Mouse (Mus musculus): Measurements from ENCODE around the gene Amotl1.
A peak's percentile ranks its signal among the peaks of the same experiment; 100 is the strongest.
"Not testable (repeated sequence)": the region's sequence is repeated elsewhere in the genome, so short reads cannot be mapped to it uniquely, and the experiment has no call there.

Gene Amotl1

GRCm38 (mm10) chr9:14604363-14604762 is 40.5 kb downstream of the Amotl1 start:
- DNase-seq (ENCODE audit: low spot score in 2 of 2): no peak

- DNase-seq (ENCODE audit: low spot score in 2 of 2): no peak
Measured at GRCm38 (mm10) chr9:14603475-14603874, 41.4 kb downstream of the Amotl1 start.

GRCm38 (mm10) chr9:14599799-14600198 is 45.1 kb downstream of the Amotl1 start:
- no peak for DNase-seq (ENCODE audit: low spot score in 2 of 2)

- DNase-seq (ENCODE audit: low spot score in 2 of 2): no peak
Measured at GRCm38 (mm10) chr9:14598157-14598556, 46.7 kb downstream of the Amotl1 start.

GRCm38 (mm10) chr9:14597429-14597828 is 47.4 kb downstream of the Amotl1 start:
- no peak for DNase-seq (ENCODE audit: low spot score in 2 of 2)

GRCm38 (mm10) chr9:14596858-14597257 is 48.0 kb downstream of the Amotl1 start:
- DNase-seq (ENCODE audit: low spot score in 2 of 2): no peak

GRCm38 (mm10) chr9:14596427-14596826 is 48.4 kb downstream of the Amotl1 start:
- DNase-seq (ENCODE audit: low spot score in 2 of 2): peak; percentile 66 to 71

- DNase-seq (ENCODE audit: low spot score in 2 of 2): no peak
Measured at GRCm38 (mm10) chr9:14595893-14596292, 49.0 kb downstream of the Amotl1 start.

- DNase-seq (ENCODE audit: low spot score in 2 of 2): no peak
Measured at GRCm38 (mm10) chr9:14593880-14594279, 51.0 kb downstream of the Amotl1 start.

GRCm38 (mm10) chr9:14590666-14591065 is 54.2 kb downstream of the Amotl1 start:
- DNase-seq (ENCODE audit: low spot score in 2 of 2): no peak

- no peak for DNase-seq (ENCODE audit: low spot score in 2 of 2)
Measured at GRCm38 (mm10) chr9:14588690-14589089, 56.2 kb downstream of the Amotl1 start.

- DNase-seq (ENCODE audit: low spot score in 2 of 2): no peak
Measured at GRCm38 (mm10) chr9:14585702-14586101, 59.2 kb downstream of the Amotl1 start.

GRCm38 (mm10) chr9:14578960-14579359 is 65.9 kb downstream of the Amotl1 start:
- no peak for DNase-seq (ENCODE audit: low spot score in 2 of 2)

- not testable (repeated sequence) for DNase-seq (ENCODE audit: low spot score in 2 of 2)
Measured at GRCm38 (mm10) chr9:14576359-14576758, 68.5 kb downstream of the Amotl1 start.

- no peak for DNase-seq (ENCODE audit: low spot score in 2 of 2)
Measured at GRCm38 (mm10) chr9:14574760-14575399, 70.0 kb downstream of the Amotl1 start.

- no peak for DNase-seq (ENCODE audit: low spot score in 2 of 2)
Measured at GRCm38 (mm10) chr9:14569175-14569975, 75.5 kb downstream of the Amotl1 start.

- no peak for DNase-seq (ENCODE audit: low spot score in 2 of 2)
Measured at GRCm38 (mm10) chr9:14568487-14568886, 76.4 kb downstream of the Amotl1 start.

- DNase-seq (ENCODE audit: low spot score in 2 of 2): no peak
Measured at GRCm38 (mm10) chr9:14564486-14564885, 80.4 kb downstream of the Amotl1 start.

GRCm38 (mm10) chr9:14563351-14563750 is 81.5 kb downstream of the Amotl1 start:
- no peak for DNase-seq (ENCODE audit: low spot score in 2 of 2)

GRCm38 (mm10) chr9:14560545-14560944 is 84.3 kb downstream of the Amotl1 start:
- no peak for DNase-seq (ENCODE audit: low spot score in 2 of 2)

GRCm38 (mm10) chr9:14559996-14560395 is 84.9 kb downstream of the Amotl1 start:
- peak in 1 of 2 experiments; percentile 16 for DNase-seq (ENCODE audit: low spot score in 2 of 2)

- DNase-seq (ENCODE audit: low spot score in 2 of 2): peak; percentile 62 to 70
Measured at GRCm38 (mm10) chr9:14559430-14559829, 85.4 kb downstream of the Amotl1 start.

- no peak for DNase-seq (ENCODE audit: low spot score in 2 of 2)
Measured at GRCm38 (mm10) chr9:14558332-14558731, 86.5 kb downstream of the Amotl1 start.

All from frontal cortex, postnatal 36 days (tissue).